Mouse (Mus musculus): ENCODE data around the gene Ubfd1. TPM values are rescaled to one million over a fixed set of nuclear protein-coding genes. Genes with fewer than 3 reads are reported as not detected.
"Not testable (repeated sequence)": the region's sequence is repeated elsewhere in the genome, so short reads cannot be mapped to it uniquely, and the experiment has no call there.

The Ubfd1 gene
- total RNA-seq, 2 experiments from 2014 or later, result 19.2 to 24.7 TPM

GRCm38 (mm10) chr7:122081071-122081470, 14.1 kb downstream of the Ubfd1 start:
- DNase-seq (ENCODE audit: low spot score), result no peak

- DNase-seq (ENCODE audit: low spot score), result no peak
These were observed 20.4 kb downstream of the Ubfd1 start for GRCm38 (mm10) chr7:122087195-122087982.

DNA sequence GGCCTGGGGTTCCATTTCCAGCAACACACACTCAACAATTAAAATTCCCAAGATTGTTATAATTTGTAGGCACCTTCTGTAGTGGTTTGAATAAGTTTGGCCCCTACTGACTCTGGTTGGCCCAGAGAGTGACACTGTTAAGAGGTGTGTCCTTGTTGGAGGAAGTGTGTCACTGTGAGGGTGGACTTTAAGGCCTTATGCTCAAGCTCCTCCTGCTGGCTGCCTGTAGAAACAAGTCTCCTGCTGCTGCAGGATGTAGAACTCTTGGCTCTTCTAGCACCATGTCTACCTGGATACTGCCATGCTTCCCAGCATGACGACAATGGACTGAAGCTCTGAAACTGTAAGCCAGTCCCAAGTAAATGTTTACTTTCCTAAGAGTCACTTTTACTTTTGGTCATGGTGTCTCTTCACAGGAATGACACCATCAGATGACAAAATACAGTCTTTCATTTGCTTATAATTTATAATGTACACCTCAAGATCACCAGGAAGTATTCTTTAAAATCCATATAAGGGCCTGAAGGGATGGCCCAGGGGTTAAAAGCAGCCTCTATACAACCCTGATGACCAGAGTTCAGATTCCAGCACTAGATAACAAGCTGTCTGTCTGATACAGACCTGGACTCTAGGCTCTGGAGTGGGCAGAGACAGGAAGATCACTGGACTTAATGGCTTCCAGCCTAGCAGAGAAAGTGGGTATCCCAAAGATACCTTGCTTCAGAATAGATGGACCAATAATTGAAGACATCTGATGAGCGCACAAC, 27.8 kb downstream of the Ubfd1 start:
- no peak for DNase-seq (ENCODE audit: low spot score)

- no peak for DNase-seq (ENCODE audit: low spot score)
These were observed 31.0 kb downstream of the Ubfd1 start for GRCm38 (mm10) chr7:122098009-122098408.

DNA sequence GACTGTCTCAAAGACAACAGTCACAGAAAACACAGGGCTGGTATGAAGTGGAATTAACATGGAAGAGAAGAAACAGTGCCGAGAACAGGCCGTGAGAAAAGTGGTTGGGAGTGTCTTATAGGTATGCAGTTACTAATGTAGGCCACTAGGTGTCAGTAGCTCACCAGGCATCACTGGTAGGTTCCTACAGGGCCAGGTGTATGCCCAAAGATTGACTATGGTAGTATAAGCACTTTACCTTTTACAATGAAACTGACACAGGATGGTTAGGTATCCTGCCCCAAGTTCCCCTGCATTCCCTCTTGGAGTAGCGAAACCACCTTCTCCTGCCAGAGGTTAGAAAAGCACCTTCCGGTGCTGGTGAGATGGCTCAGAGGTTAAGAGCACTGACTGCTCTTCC, 32.2 kb downstream of the Ubfd1 start:
- peak; percentile 24 for DNase-seq (ENCODE audit: low spot score)

- DNase-seq (ENCODE audit: low spot score), result not testable (repeated sequence)
These were observed 34.2 kb downstream of the Ubfd1 start for GRCm38 (mm10) chr7:122101014-122101746.

- DNase-seq (ENCODE audit: low spot score), result peak; percentile 78
These were observed 34.8 kb downstream of the Ubfd1 start, which contains the start of gene Ndufab1 for GRCm38 (mm10) chr7:122101747-122102244. Ndufab1 (minus strand) TSS chr7:122101886.

DNA sequence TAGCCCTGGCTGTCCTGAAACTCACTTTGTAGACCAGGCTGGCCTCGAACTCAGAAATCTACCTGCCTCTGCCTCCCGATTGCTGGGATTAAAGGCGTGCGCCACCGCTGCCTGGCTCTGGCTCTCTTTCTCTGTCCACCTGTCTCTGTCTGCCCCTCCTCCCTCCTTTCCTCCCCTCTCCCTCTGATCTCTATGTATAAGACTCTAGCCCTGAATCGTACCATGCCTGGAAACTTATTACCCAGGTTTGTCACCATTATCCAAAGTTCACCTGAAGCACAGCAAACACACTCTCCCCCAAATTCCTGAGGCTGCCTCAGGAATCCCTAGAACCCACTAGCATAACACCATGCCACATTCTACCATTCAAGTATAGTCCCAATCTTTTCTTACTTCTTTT, 41.2 kb downstream of the Ubfd1 start:
- DNase-seq (ENCODE audit: low spot score), result no peak

DNA sequence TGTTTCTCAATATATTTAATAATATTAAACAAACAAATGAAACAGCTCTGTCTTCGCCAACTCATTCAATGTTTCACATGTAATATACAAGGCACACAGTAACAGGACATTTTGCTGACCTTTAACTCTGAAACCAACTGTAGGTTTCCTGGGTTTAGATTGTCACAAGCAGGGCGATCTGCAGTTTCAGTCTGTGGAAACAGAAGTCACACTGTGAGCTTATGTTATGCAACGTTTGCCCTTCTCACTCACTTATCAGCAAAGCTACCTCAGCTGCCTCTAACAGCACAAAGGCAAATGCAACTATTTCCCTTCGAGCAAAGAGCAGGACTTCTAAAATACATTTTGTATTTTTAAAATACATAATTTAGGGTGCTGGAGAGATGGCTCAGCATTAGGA, 56.5 kb downstream of the Ubfd1 start:
- DNase-seq (ENCODE audit: low spot score), result no peak

- DNase-seq (ENCODE audit: low spot score), result no peak
These were observed 58.7 kb downstream of the Ubfd1 start for GRCm38 (mm10) chr7:122125636-122126035.

- DNase-seq (ENCODE audit: low spot score), result no peak
These were observed 60.0 kb downstream of the Ubfd1 start for GRCm38 (mm10) chr7:122126946-122127345.

Other genes with a start within 250 kb of the Ubfd1 start
- gene Scnn1b, start 202.1 kb upstream of the Ubfd1 start, total RNA-seq (2021), result under 1 TPM; 0.21 to 0.62 TPM
- 10 to 100 TPM; 11.6 TPM for gene Cog7, start 85.5 kb upstream of the Ubfd1 start, total RNA-seq (2021)
- gene Gga2, start 46.0 kb upstream of the Ubfd1 start, total RNA-seq (2021), result 10 to 100 TPM; 11.8 to 14.8 TPM
- gene Ears2, start 88 bp downstream of the Ubfd1 start, total RNA-seq (2021), result 1 to 10 TPM; 5.9 to 7.3 TPM
- gene Ndufab1, start 34.7 kb downstream of the Ubfd1 start, total RNA-seq (2021), result 100 to 1,000 TPM; 632 to 667 TPM
- gene Palb2, start 65.8 kb downstream of the Ubfd1 start, total RNA-seq (2021), result under 1 TPM; 0.43 to 0.71 TPM
- 10 to 100 TPM; 16.2 to 16.3 TPM for gene Dctn5, start 65.9 kb downstream of the Ubfd1 start, total RNA-seq (2021)
- under 1 TPM; 0.09 to 0.21 TPM for gene Plk1, start 92.3 kb downstream of the Ubfd1 start, total RNA-seq (2021)
- gene Ern2, start 119.0 kb downstream of the Ubfd1 start, total RNA-seq (2021), result not detected
- 1 to 10 TPM; 4.3 to 5.3 TPM for gene Chp2, start 152.3 kb downstream of the Ubfd1 start, total RNA-seq (2021)
- under 1 TPM; 0.73 to 0.85 TPM for gene Prkcb, start 221.6 kb downstream of the Ubfd1 start, total RNA-seq (2021)